Mouse (Mus musculus) urinary bladder, postnatal 14 days (tissue): ENCODE measurements around the gene Enpp3.

Experiments used
- DNase-seq: peaks from one replicate; pipeline ENCODE4 v3.0.0; 2021; ENCODE audit warnings: low spot score

Gene Enpp3

DNA sequence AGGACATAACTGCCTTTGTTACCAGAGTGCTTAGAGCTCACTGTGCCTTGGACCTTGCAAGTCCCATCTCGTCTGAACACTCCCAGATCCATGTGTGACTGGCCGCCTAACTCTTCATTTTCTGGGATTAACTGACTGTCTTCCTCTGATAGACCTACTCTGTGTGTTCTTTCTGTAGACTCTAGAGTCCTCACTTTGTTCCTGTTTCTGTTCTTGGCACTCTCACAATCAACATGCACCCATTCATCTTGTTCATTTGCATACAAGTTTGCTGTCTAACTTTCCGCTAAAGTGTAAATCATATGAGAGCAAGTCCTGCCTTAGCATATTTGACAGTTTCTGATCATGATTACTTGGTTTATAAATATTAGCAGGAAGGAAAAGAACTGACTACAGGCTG lies 79.4 kb downstream of the Enpp3 start:
- DNase-seq, result no peak

DNA sequence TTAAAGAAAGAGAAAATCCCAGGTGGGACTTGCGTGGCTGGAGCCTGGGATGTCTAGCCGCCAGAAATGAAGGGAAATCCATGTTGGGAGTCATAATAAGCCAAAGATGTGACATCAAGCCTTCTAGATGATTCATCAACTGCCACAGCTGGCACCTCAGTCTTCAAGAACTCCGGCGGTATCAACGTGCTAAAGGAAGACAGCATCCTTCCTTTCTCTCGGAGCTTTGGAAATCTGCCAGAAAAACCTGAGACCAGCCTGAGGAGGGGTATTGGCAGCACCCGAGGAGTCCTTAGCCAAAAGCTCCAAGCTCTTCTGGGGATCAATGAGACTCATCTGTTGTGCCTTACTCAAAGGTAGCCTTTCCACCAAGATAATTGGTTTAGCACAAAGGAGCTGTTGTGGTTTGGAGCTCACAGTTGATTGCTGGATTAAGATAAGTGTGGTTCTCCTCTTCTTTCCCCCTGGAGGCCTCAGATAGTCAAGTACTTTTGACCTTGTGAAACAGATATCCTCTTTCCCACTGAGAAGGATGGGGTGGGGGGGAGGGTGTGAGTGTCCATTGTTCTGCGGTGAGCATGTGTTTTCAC lies 84.2 kb downstream of the Enpp3 start:
- no peak for DNase-seq

DNA sequence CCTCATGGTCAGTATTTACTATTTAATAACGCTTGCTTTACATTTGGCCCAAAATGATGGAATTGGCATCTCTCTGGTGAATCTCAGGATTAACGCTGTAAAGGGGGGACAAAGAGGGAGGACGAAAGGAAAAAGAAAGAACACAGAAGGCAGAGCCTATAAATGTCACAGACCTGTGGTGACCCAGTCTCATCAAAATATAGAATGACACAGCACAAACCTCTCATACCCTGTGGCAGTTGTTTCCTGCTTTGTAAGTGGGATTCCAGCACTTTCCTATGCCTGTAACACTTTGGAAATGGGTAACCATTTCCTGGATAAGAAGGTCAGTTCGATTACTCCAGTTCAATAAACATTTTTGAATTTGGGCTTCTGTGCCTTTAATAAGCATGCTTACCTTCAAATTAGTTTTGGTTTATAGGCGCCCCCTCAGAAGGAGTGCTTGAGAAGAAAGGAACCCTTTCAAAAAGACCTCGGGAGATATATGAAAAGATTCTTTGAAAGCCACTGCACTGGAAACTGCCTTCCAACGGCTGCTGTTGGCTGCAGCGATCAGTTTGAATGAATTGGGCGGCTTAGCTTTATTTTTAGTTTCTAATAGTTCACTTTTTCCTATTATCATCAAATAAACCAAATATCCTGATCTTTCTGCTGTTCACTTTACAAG lies 87.6 kb downstream of the Enpp3 start:
- no peak for DNase-seq

DNA sequence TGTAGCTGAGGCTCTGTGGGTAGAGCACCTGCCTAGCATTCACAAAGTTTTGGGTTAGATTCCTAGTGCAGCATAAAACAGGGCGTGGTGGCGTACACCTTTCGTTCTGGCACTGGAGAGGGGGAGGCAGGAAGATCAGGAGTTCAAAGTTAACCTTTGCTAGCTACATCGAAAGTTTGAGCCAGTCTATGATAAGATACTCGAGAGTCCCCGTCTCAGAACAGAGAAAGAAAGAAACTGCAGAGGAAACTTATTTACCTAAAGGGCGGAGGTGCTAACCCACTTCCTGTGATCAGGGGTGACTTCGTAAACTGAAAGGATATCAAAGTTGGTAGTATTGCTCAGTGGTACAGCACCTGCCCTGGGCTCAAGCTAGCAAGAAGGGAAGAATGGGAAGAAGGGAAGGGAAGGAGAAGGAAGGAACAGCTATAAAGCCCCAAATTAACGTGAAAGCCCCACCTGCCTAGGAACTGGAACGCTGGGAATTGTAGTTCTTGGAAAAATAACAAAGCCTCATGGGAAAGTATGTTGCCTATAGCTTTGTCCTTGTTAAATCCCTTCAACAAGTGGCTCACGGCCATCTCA lies 88.3 kb downstream of the Enpp3 start:
- no peak for DNase-seq

DNA sequence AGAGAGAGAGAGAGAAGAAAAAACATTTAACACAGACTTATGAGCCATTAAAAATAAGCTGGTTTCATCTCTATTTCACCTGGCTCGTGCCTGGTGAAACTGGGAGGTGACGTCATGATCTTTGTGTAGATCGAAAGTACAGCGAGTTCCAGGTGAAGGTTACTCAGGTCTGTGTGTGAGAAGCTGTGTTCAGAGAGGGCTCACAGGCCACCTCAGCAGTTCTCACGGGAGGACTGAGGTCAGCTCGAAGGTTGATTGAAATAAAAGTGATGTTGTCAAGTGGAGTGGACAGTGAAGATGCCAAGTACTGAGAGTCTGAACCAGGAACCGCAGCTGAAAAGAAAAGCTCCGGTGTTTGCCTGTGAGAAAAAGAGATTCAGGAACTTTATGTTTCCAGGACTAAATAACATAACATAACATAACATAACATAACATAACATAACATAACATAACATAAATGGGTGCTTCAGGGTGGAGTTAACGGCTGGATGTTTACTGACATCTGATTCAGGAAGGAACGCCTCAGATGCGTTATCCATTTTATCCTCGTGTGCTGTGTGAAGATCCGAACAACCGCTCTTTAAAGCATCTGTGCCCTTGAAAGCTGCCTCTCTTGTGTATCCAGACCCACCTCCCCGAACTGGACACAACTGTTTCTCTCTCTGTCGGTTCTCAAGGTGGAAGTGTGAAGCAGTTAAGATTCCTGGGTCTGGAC lies 88.9 kb downstream of the Enpp3 start:
- DNase-seq, result no peak

DNA sequence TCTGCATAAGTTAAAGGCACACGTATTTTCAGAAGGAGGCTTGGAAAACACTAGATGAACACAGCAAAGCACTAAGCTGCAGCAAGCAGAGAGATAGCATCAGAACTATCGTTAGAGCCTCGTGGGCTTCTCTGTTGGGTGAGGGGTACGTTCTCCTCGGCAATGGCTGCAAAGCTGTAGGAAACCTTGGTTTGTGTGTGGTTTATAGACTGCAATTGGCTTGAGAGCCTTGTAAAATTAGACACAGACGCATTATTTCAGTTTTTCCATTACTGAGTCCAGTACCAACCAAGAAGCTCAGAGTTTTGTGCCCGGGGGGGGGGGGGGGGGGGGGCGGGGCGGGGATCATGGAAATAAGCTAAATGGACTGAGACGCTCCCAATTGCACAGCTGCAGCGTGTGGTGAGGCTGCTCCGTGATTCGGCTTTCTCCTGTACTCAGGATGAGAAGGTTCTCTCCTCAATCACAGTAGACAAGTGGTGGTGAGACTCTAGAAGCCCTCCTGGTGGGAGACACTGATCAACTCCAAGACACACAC lies 99.6 kb downstream of the Enpp3 start:
- no peak for DNase-seq

DNA sequence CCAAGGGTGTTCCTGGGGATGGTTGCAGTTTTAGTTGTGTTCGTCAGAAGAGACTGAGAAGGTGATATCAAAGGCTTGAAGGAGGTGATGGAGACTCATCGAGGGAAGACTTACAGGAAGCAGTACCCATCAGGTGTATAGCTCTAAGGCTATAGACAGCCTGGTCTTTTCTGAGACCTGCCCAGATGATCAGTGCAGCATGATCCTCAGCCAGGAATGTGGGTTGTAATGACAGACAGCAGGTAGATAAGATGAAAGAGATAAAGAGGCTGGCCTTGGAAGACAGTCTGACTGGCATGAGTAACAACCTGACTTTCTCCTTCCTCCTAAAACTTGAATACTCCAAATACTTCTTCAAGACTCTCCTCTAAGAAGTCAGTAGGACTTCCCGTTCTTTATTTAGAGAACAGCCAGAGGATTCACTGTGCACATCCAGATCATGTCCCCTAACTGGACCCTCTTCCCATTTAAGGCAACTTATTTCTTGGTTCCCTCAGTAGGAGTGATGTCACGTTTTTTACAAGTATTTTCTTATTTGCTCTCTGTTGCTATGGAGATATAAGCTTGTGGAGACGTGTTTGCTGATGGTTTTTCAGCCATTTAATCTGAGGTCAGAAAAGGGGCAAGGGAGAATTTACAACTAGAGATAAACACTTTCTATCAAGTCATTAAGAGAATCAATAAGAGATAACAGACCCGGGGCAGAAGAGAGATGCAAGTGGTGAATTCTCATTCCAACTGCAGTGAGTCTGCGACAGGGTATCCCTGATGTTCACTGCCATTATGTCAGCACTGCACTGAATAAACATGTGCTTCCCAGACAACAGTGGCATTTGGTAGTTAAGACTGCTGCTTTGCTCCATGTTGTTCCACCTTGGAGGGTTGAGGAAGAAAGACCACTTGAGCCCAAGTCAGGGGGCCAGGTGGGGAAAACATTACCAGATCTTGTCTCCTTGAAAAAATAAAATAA lies 101.1 kb downstream of the Enpp3 start:
- no peak for DNase-seq

DNA sequence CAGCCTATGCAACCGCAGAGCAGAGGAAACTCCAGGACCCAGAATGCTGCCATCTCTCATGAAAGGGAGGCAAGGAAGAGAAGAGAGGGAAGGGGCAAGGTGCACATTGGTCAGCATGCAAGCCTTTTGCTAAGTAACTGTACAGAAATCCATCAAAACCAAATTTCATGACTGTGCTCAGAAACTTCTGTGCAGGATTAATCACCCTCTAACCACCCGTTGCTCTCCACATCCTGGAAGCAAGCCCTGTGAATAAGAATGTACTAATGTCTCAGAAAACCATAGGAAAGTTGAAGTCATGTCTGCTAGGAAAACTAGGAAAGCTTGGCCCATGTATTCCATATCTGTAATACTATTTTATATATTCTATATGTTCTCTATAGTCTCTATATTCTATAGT lies 103.5 kb downstream of the Enpp3 start:
- DNase-seq, result no peak

DNA sequence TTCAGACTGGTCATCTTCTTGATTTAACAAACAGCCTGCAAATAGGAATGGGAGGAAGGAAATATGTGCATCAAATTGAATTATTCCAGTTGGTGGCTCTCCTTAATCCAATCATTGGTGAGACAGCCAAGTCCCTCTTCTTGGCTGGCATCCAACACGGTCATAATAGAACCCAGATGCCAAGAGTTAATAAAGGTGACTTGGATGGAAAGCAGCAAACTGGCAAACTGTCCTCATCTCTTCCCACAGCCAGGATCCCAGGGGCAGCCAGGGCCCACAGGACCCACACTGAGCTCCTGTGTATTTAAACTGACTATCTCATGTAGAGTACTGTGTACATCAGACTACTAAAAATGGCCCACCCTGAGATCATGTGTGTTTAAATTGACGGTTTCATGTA lies 104.2 kb downstream of the Enpp3 start:
- DNase-seq, result no peak

DNA sequence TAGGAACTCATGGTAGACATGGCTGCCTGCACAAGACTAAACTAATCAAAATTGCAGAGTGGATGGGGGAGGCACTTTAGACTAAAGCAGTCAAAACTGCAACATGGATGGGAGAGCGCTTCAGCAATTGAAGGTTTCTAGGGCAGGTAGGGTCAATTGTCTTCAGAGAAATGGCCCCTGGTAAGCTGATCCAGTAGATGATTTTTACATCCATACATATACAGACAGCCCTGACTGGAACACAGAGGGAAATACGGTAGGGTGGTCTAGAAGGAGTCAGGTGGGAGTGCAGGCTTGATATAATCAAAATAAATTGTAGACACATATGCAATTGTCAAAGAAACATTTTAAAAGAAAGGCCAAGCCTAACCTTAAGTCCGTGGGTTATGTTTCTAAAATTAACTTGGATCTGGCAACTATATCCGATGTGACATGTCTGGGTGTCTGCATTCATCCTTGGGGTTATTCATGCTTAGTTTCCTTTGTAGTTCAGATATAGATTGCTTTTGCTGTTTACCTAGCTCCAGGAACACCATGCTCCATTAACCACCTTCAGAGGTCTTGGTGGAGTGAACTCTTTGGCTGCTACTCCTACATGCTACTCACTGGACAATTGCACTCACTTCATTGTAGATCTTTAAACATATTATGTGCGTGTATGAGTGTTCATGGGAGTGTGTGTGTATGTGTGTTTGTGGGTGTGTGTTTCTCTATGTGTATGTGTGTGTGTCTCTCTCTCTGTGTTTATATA lies 107.4 kb downstream of the Enpp3 start:
- DNase-seq, result no peak

DNA sequence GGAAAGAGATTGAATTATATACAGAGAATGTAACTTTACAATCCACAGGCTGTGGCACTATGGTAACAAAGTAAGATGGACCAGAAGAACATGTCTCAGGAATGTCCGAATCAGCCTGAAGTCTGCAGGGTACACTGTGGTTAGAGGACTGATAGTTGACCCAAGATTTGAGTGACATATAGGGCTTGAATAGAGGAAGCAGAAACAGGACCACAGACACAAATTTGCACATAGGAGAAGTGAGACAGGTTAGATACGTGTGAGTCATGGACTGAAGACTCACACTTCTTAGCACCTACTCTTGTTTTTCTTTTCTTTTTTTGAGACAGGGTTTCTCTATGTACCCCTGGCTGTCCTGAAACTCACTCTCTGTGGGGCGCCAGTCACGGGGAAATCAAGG lies 115.1 kb downstream of the Enpp3 start:
- DNase-seq, result no peak

DNA sequence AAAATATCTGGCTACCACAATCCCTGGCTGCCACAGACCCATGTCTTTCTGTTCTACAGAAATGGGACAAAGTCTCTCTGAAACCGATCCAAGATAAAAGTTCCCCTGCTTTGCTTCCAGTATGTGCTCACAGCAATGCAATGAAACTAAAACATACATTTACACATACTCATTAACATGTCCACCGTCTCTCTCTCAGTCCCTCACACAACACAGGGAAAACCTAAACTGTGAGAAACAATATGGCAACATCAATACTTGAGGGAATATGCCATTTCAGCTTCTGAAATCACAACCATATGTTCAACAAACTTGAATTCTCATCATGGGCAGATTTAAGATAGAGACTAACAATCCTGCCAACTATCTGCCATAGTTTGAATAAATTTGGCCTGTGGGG lies 117.4 kb downstream of the Enpp3 start:
- DNase-seq, result no peak
